Mouse (Mus musculus): ENCODE data around the gene Rhot2. TPM values are rescaled to one million over a fixed set of nuclear protein-coding genes. Genes with fewer than 3 reads are reported as not detected.

Rhot2 gene
- polyA plus RNA-seq, 2 experiments: 10.6 to 101 TPM

DNA sequence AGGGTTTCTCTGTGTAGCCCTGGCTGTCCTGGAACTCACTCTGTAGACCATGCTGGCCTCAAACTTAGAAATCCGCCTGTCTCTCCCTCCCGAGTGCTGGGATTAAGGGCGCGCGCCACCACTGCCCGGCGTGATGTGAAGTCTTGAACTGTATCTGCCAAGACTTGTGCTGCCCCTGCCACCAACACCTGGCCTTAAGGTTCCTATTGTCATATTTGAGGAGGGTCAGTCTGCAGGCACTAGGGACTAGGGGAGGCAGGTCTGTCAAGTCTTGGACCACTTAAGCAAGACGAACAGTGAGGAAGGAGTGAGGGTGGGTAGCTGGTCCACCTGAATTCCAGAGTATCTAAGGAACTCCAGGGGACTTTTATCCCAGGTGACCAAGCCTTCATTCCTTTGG lies 24.8 kb upstream of the Rhot2 start:
- ATAC-seq (ENCODE audit: low FRiP score, low read depth) (no peak), DNase-seq (ENCODE audit: low spot score) (no peak)
- H3K27me3 ChIP-seq (ENCODE audit: control insufficient read depth, insufficient read depth, low read length): no peaks in the 10 kb centered on the region
- no peak overlapping the region for H3K4me2 ChIP-seq (replicated peaks; ENCODE audit: low read depth, low read length, severe bottlenecking)
- no peaks in the 10 kb centered on the region for H3K36me3 ChIP-seq (ENCODE audit: control insufficient read depth, insufficient read depth, low read length)
- no peak overlapping the region for H3K4me3 ChIP-seq (replicated peaks; ENCODE audit: low read length)
- no peak overlapping the region for H3K27ac ChIP-seq (replicated peaks; ENCODE audit: low read depth, low read length)
- no peak for TF ChIP-seq POLR2A (IDR thresholded peaks at IDR 0.05; ENCODE audit: borderline replicate concordance, extremely low read depth, insufficient read depth, insufficient read length)
- WGBS: 98% methylated on average over 8 of the region's 8 CpGs
- no peaks in the 10 kb centered on the region for H3K9me3 ChIP-seq (ENCODE audit: control insufficient read depth, low read length)
- H3K9ac ChIP-seq (ENCODE audit: low read depth, low read length, severe bottlenecking): no peak overlapping the region
- H3K4me1 ChIP-seq (ENCODE audit: control insufficient read depth, insufficient read depth, low read length): peaks cover 12% of the 10 kb centered on the region

DNA sequence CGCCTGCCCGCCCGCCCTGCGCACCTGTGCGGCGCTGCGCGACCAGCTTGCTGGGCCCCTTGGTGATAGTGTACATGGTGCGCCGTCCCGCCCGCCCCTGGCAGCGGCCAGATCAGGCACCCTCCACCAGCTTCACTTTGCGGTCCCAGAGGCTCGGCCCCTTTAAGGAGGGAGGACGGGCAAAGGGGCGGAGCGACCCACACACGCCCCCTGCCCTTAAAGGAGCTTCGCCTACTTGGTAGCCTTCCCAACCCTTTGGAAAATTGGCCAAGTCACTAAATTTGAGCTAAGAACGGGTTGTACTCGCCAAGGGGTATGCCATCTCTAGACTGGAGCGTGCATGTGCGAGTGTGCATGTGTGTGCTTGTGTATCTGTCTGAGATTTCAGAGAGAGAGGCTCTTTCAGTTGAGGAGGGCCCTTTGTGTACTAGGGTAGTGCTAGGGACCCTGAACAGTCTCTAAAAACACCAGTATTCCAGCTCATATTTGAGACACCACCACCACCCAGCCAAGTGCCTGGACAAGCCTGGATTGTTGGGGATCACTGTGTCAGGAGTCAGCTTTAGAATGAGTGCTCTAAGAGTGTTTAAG lies 24.0 kb upstream of the Rhot2 start, which contains the start of gene Mcrip2:
Gene Mcrip2, minus strand, starts transcription at position 164 of the 591 bp plus-strand sequence.
- H3K27ac ChIP-seq (replicated peaks; ENCODE audit: low read depth, low read length): peak within 1 kb of the TSS; percentile 63
- H3K9ac ChIP-seq (ENCODE audit: low read depth, low read length, severe bottlenecking): peak within 1 kb of the TSS; percentile 55
- H3K4me3 ChIP-seq (replicated peaks; ENCODE audit: low read length): peak within 1 kb of the TSS; percentile 76
- no peak for TF ChIP-seq POLR2A (IDR thresholded peaks at IDR 0.05; ENCODE audit: borderline replicate concordance, extremely low read depth, insufficient read depth, insufficient read length)
- ATAC-seq (ENCODE audit: low FRiP score, low read depth) (peak; percentile 90), DNase-seq (ENCODE audit: low spot score) (peak; percentile 84)
- WGBS: under 1% methylated on average over 24 of the region's 24 CpGs
- no peaks in the 10 kb centered on the region for H3K27me3 ChIP-seq (ENCODE audit: control insufficient read depth, insufficient read depth, low read length)
- H3K4me1 ChIP-seq (ENCODE audit: control insufficient read depth, insufficient read depth, low read length): peaks cover 12% of the 10 kb centered on the region
- peak within 1 kb of the TSS; percentile 97 for H3K4me2 ChIP-seq (replicated peaks; ENCODE audit: low read depth, low read length, severe bottlenecking)
- no peaks in the 10 kb centered on the region for H3K36me3 ChIP-seq (ENCODE audit: control insufficient read depth, insufficient read depth, low read length)
- H3K9me3 ChIP-seq (ENCODE audit: control insufficient read depth, low read length): no peaks in the 10 kb centered on the region

GRCm38 (mm10) chr17:25867836-25868600 lies 23.4 kb upstream of the Rhot2 start:
- H3K4me3 ChIP-seq (replicated peaks; ENCODE audit: low read length): peak overlapping the region; percentile 76
- H3K4me1 ChIP-seq (ENCODE audit: control insufficient read depth, insufficient read depth, low read length): peaks cover 12% of the 10 kb centered on the region
- no peaks in the 10 kb centered on the region for H3K36me3 ChIP-seq (ENCODE audit: control insufficient read depth, insufficient read depth, low read length)
- no peaks in the 10 kb centered on the region for H3K9me3 ChIP-seq (ENCODE audit: control insufficient read depth, low read length)
- peak overlapping the region; percentile 97 for H3K4me2 ChIP-seq (replicated peaks; ENCODE audit: low read depth, low read length, severe bottlenecking)
- ATAC-seq (ENCODE audit: low FRiP score, low read depth) (peak; percentile 54), DNase-seq (ENCODE audit: low spot score) (no peak)
- no peak overlapping the region for H3K27ac ChIP-seq (replicated peaks; ENCODE audit: low read depth, low read length)
- H3K9ac ChIP-seq (ENCODE audit: low read depth, low read length, severe bottlenecking): peak overlapping the region; percentile 55
- no peaks in the 10 kb centered on the region for H3K27me3 ChIP-seq (ENCODE audit: control insufficient read depth, insufficient read depth, low read length)
- 2% methylated on average over 42 of the region's 42 CpGs for WGBS
- TF ChIP-seq POLR2A (IDR thresholded peaks at IDR 0.05; ENCODE audit: borderline replicate concordance, extremely low read depth, insufficient read depth, insufficient read length): no peak

DNA sequence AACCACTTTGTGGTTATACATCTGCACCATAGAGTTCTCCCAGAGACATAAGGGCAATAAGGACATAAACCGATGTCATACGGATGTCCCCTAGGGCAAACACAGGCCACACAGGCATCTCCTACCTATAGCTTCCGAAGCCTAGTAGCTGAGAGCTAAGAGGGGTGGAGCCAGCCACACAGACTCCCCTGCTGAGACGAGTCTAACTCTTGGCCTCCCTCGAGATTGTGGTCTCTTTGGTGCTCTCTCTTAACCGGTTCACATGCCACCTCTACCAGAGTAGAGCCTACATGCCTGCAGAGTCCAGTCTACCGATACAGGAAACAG lies 22.8 kb upstream of the Rhot2 start:
- ATAC-seq (ENCODE audit: low FRiP score, low read depth): no peak
- Histone ChIP-seq H3K27ac (replicated peaks; ENCODE audit: low read depth, low read length) (no peak overlapping the region), H3K4me1 (ENCODE audit: control insufficient read depth, insufficient read depth, low read length) (peaks cover 12% of the 10 kb centered on the region), H3K4me2 (replicated peaks; ENCODE audit: low read depth, low read length, severe bottlenecking) (peak overlapping the region; percentile 97), H3K36me3 (ENCODE audit: control insufficient read depth, insufficient read depth, low read length) (no peaks in the 10 kb centered on the region), H3K4me3 (replicated peaks; ENCODE audit: low read length) (peak overlapping the region; percentile 76), H3K27me3 (ENCODE audit: control insufficient read depth, insufficient read depth, low read length) (no peaks in the 10 kb centered on the region), H3K9me3 (ENCODE audit: control insufficient read depth, low read length) (no peaks in the 10 kb centered on the region), H3K9ac (ENCODE audit: low read depth, low read length, severe bottlenecking) (peak overlapping the region; percentile 55; the same call in 1 of the 2 replicates)
- 8% methylated on average over 7 of the region's 7 CpGs for WGBS
- DNase-seq (ENCODE audit: low spot score): no peak
- TF ChIP-seq POLR2A (IDR thresholded peaks at IDR 0.05; ENCODE audit: borderline replicate concordance, extremely low read depth, insufficient read depth, insufficient read length): no peak

- Histone ChIP-seq H3K4me1 (ENCODE audit: control insufficient read depth, insufficient read depth, low read length) (peaks cover 16% of the 10 kb centered on the region), H3K9me3 (ENCODE audit: control insufficient read depth, low read length) (no peaks in the 10 kb centered on the region), H3K27me3 (ENCODE audit: control insufficient read depth, insufficient read depth, low read length) (no peaks in the 10 kb centered on the region), H3K9ac (ENCODE audit: low read depth, low read length, severe bottlenecking) (no peak overlapping the region), H3K4me3 (replicated peaks; ENCODE audit: low read length) (no peak overlapping the region), H3K36me3 (ENCODE audit: control insufficient read depth, insufficient read depth, low read length) (no peaks in the 10 kb centered on the region), H3K4me2 (replicated peaks; ENCODE audit: low read depth, low read length, severe bottlenecking) (no peak overlapping the region), H3K27ac (replicated peaks; ENCODE audit: low read depth, low read length) (no peak overlapping the region)
- 88% methylated on average over 3 of the region's 3 CpGs for WGBS
- no peak for DNase-seq (ENCODE audit: low spot score)
- no peak for TF ChIP-seq POLR2A (IDR thresholded peaks at IDR 0.05; ENCODE audit: borderline replicate concordance, extremely low read depth, insufficient read depth, insufficient read length)
- ATAC-seq (ENCODE audit: low FRiP score, low read depth): no peak
Measured at GRCm38 (mm10) chr17:25866172-25866571, 21.5 kb upstream of the Rhot2 start.
